Mouse (Mus musculus): ENCODE measurements at regions not wholly inside any gene's neighbourhood (a gene's known extent, or its start where the extent isn't known, plus 50 kb on each side); places are given as distances from the start of the nearest gene placed in this dataset.

- TF ChIP-seq CTCF (IDR thresholded peaks at IDR 0.05; ENCODE audit: extremely low read depth, insufficient read depth, insufficient read length, insufficient replicate concordance) (no peak), POLR2A (IDR thresholded peaks at IDR 0.05; ENCODE audit: low read depth, low read length) (no peak)
Observed at GRCm38 (mm10) chr2:161470844-161471243, 362.0 kb upstream of the Chd6 start.
